Mouse (Mus musculus): ENCODE results near the gene Kcnd1. TPM values are rescaled to one million over a fixed set of nuclear protein-coding genes. Genes with fewer than 3 reads are reported as not detected.

The Kcnd1 gene
- polyA plus RNA-seq, 1 experiment: not detected

GRCm38 (mm10) chrX:7837146-7837545 lies 15.1 kb downstream of the Kcnd1 start:
- Histone ChIP-seq H3K4me3 (ENCODE audit: insufficient read depth, low read depth, low read length) (no peak overlapping the region), H3K27ac (replicated peaks; ENCODE audit: low read depth, low read length) (no peak overlapping the region), H3K4me1 (ENCODE audit: control insufficient read depth, insufficient read depth, insufficient read length, low read length) (no peaks in the 10 kb centered on the region)

- Histone ChIP-seq H3K4me1 (ENCODE audit: control insufficient read depth, insufficient read depth, insufficient read length, low read length) (no peaks in the 10 kb centered on the region), H3K4me3 (ENCODE audit: insufficient read depth, low read depth, low read length) (peak overlapping the region; percentile 45), H3K27ac (replicated peaks; ENCODE audit: low read depth, low read length) (peak overlapping the region; percentile 79)
Measured at GRCm38 (mm10) chrX:7840842-7841162, 18.7 kb downstream of the Kcnd1 start.

- no peaks in the 10 kb centered on the region for H3K4me1 ChIP-seq (ENCODE audit: control insufficient read depth, insufficient read depth, insufficient read length, low read length)
- H3K27ac ChIP-seq (replicated peaks; ENCODE audit: low read depth, low read length): peak within 1 kb of the TSS; percentile 93
- peak within 1 kb of the TSS; percentile 96 for H3K4me3 ChIP-seq (ENCODE audit: insufficient read depth, low read depth, low read length)
Measured at GRCm38 (mm10) chrX:7841163-7842162, 19.4 kb downstream of the Kcnd1 start, which contains the start of gene Otud5. TSS of gene Otud5 (plus strand) at chrX:7841364.

- no peaks in the 10 kb centered on the region for H3K4me1 ChIP-seq (ENCODE audit: control insufficient read depth, insufficient read depth, insufficient read length, low read length)
- H3K4me3 ChIP-seq (ENCODE audit: insufficient read depth, low read depth, low read length): peak overlapping the region; percentile 96
- peak overlapping the region; percentile 93; the same call in 1 of the 2 replicates for H3K27ac ChIP-seq (replicated peaks; ENCODE audit: low read depth, low read length)
Measured at GRCm38 (mm10) chrX:7842318-7842717, 20.2 kb downstream of the Kcnd1 start.

- H3K4me3 ChIP-seq (ENCODE audit: insufficient read depth, low read depth, low read length): no peak overlapping the region
- no peaks in the 10 kb centered on the region for H3K4me1 ChIP-seq (ENCODE audit: control insufficient read depth, insufficient read depth, insufficient read length, low read length)
- H3K27ac ChIP-seq (replicated peaks; ENCODE audit: low read depth, low read length): no peak overlapping the region
Measured at GRCm38 (mm10) chrX:7847845-7848244, 25.8 kb downstream of the Kcnd1 start.

- H3K4me1 ChIP-seq (ENCODE audit: control insufficient read depth, insufficient read depth, insufficient read length, low read length): no peaks in the 10 kb centered on the region
- H3K27ac ChIP-seq (replicated peaks; ENCODE audit: low read depth, low read length): no peak overlapping the region
- H3K4me3 ChIP-seq (ENCODE audit: insufficient read depth, low read depth, low read length): no peak overlapping the region
Measured at GRCm38 (mm10) chrX:7854578-7854977, 32.5 kb downstream of the Kcnd1 start.

GRCm38 (mm10) chrX:7859191-7859753 lies 37.2 kb downstream of the Kcnd1 start:
- Histone ChIP-seq H3K4me1 (ENCODE audit: control insufficient read depth, insufficient read depth, insufficient read length, low read length) (no peaks in the 10 kb centered on the region), H3K27ac (replicated peaks; ENCODE audit: low read depth, low read length) (no peak overlapping the region), H3K4me3 (ENCODE audit: insufficient read depth, low read depth, low read length) (no peak overlapping the region)

GRCm38 (mm10) chrX:7863181-7863580 lies 41.1 kb downstream of the Kcnd1 start:
- H3K4me3 ChIP-seq (ENCODE audit: insufficient read depth, low read depth, low read length): no peak overlapping the region
- H3K27ac ChIP-seq (replicated peaks; ENCODE audit: low read depth, low read length): no peak overlapping the region
- H3K4me1 ChIP-seq (ENCODE audit: control insufficient read depth, insufficient read depth, insufficient read length, low read length): no peaks in the 10 kb centered on the region

GRCm38 (mm10) chrX:7864551-7864950 lies 42.5 kb downstream of the Kcnd1 start:
- Histone ChIP-seq H3K27ac (replicated peaks; ENCODE audit: low read depth, low read length) (no peak overlapping the region), H3K4me1 (ENCODE audit: control insufficient read depth, insufficient read depth, insufficient read length, low read length) (no peaks in the 10 kb centered on the region), H3K4me3 (ENCODE audit: insufficient read depth, low read depth, low read length) (no peak overlapping the region)

- no peaks in the 10 kb centered on the region for H3K4me1 ChIP-seq (ENCODE audit: control insufficient read depth, insufficient read depth, insufficient read length, low read length)
- H3K4me3 ChIP-seq (ENCODE audit: insufficient read depth, low read depth, low read length): no peak overlapping the region
Measured at GRCm38 (mm10) chrX:7865343-7865742, 43.3 kb downstream of the Kcnd1 start.

GRCm38 (mm10) chrX:7865786-7866185 lies 43.7 kb downstream of the Kcnd1 start:
- Histone ChIP-seq H3K27ac (replicated peaks; ENCODE audit: low read depth, low read length) (no peak overlapping the region), H3K4me3 (ENCODE audit: insufficient read depth, low read depth, low read length) (no peak overlapping the region), H3K4me1 (ENCODE audit: control insufficient read depth, insufficient read depth, insufficient read length, low read length) (no peaks in the 10 kb centered on the region)

More at GRCm38 (mm10) chrX:7865343-7865742, 43.3 kb downstream of the Kcnd1 start:
- H3K27ac ChIP-seq (replicated peaks; ENCODE audit: low read depth, low read length): no peak overlapping the region

GRCm38 (mm10) chrX:7867141-7867540 lies 45.1 kb downstream of the Kcnd1 start:
- H3K4me3 ChIP-seq (ENCODE audit: insufficient read depth, low read depth, low read length): no peak overlapping the region
- no peaks in the 10 kb centered on the region for H3K4me1 ChIP-seq (ENCODE audit: control insufficient read depth, insufficient read depth, insufficient read length, low read length)

GRCm38 (mm10) chrX:7868506-7868905 lies 46.4 kb downstream of the Kcnd1 start:
- Histone ChIP-seq H3K4me3 (ENCODE audit: insufficient read depth, low read depth, low read length) (no peak overlapping the region), H3K4me1 (ENCODE audit: control insufficient read depth, insufficient read depth, insufficient read length, low read length) (no peaks in the 10 kb centered on the region), H3K27ac (replicated peaks; ENCODE audit: low read depth, low read length) (no peak overlapping the region)

More at GRCm38 (mm10) chrX:7867141-7867540, 45.1 kb downstream of the Kcnd1 start:
- no peak overlapping the region for H3K27ac ChIP-seq (replicated peaks; ENCODE audit: low read depth, low read length)

- H3K4me1 ChIP-seq (ENCODE audit: control insufficient read depth, insufficient read depth, insufficient read length, low read length): no peaks in the 10 kb centered on the region
- H3K27ac ChIP-seq (replicated peaks; ENCODE audit: low read depth, low read length): no peak overlapping the region
Measured at GRCm38 (mm10) chrX:7869826-7870225, 47.7 kb downstream of the Kcnd1 start.

GRCm38 (mm10) chrX:7878007-7878419 lies 55.9 kb downstream of the Kcnd1 start, which contains the start of gene Pim2:
TSS of gene Pim2 (plus strand) at chrX:7878262.
- no peak within 1 kb of the TSS for H3K27ac ChIP-seq (replicated peaks; ENCODE audit: low read depth, low read length)
- peak within 1 kb of the TSS; percentile 62 for H3K4me3 ChIP-seq (ENCODE audit: insufficient read depth, low read depth, low read length)
- H3K4me1 ChIP-seq (ENCODE audit: control insufficient read depth, insufficient read depth, insufficient read length, low read length): peaks cover 2% of the 10 kb centered on the region; the same call in 1 of the 2 replicates

More at GRCm38 (mm10) chrX:7869826-7870225, 47.7 kb downstream of the Kcnd1 start:
- no peak overlapping the region for H3K4me3 ChIP-seq (ENCODE audit: insufficient read depth, low read depth, low read length)
